Mouse (Mus musculus) limb, embryonic 14.5 days (tissue): Measurements from ENCODE around the gene Cnot6. TPM values are rescaled to one million over a fixed set of nuclear protein-coding genes. Genes with fewer than 3 reads are reported as not detected.

Experiments used
- ATAC-seq: fragments of 200-750 bp; cut with Nextera tagmentation; 2 replicates; pipeline ENCODE4 v1.8.0; 2017; ENCODE audit warnings: low read depth, moderate number of reproducible peaks, moderate TSS enrichment; ENCODE audit not compliant: low FRiP score
- DNase-seq: peaks from one replicate; pipeline ENCODE4 v3.0.0-alpha.2; 2015; ENCODE audit warnings: low spot score
- H3K27ac ChIP-seq: fragments of 300-500 bp; sonication (generic); replicated peaks from 2 replicates; pipeline ENCODE4 v1.5.1; 2014; ENCODE audit warnings: low read depth, mild to moderate bottlenecking, low read length, moderate library complexity, mixed read lengths
- H3K27me3 ChIP-seq: fragments of 300-500 bp; sonication (generic); 2 replicates; pipeline ENCODE4 v1.6.1; 2014; ENCODE audit warnings: low read length, mixed read lengths; ENCODE audit not compliant: control insufficient read depth, insufficient read depth
- H3K36me3 ChIP-seq: fragments of 300-500 bp; sonication (generic); 2 replicates; pipeline ENCODE4 v1.6.1; 2014; ENCODE audit warnings: mild to moderate bottlenecking, low read length, moderate library complexity, mixed read lengths; ENCODE audit not compliant: control insufficient read depth, insufficient read depth
- H3K4me1 ChIP-seq: fragments of 300-500 bp; sonication (generic); 2 replicates; pipeline ENCODE4 v1.6.1; 2014; ENCODE audit warnings: antibody characterized with exemption, low read length, mixed read lengths; ENCODE audit not compliant: control insufficient read depth, insufficient read depth
- H3K4me2 ChIP-seq: fragments of 300-500 bp; sonication (generic); replicated peaks from 2 replicates; pipeline ENCODE4 v1.6.1; 2014; ENCODE audit warnings: low read depth, mild to moderate bottlenecking, low read length, moderate library complexity; ENCODE audit not compliant: severe bottlenecking
- H3K4me3 ChIP-seq: fragments of 300-500 bp; sonication (generic); replicated peaks from 2 replicates; pipeline ENCODE4 v1.5.1; 2014; ENCODE audit warnings: low read length
- H3K9ac ChIP-seq: fragments of 300-500 bp; sonication (generic); 2 replicates; pipeline ENCODE4 v1.6.1; 2014; ENCODE audit warnings: mild to moderate bottlenecking, low read depth, low read length, moderate library complexity; ENCODE audit not compliant: severe bottlenecking
- H3K9me3 ChIP-seq: fragments of 300-500 bp; sonication (generic); 2 replicates; pipeline ENCODE4 v1.6.1; 2016; ENCODE audit warnings: low read length; ENCODE audit not compliant: control insufficient read depth
- POLR2A ChIP-seq: fragments of 200-500 bp; IDR thresholded peaks from 2 replicates; pipeline ENCODE4 v1.8.0; 2012; ENCODE audit warnings: inconsistent platforms, mild to moderate bottlenecking, moderate library complexity, borderline replicate concordance; ENCODE audit not compliant: insufficient read depth, insufficient read length; ENCODE audit errors: extremely low read depth
- WGBS: fragments of 180-500 bp; shearing (Covaris S2); extraction: QIAGEN DNeasy Blood & Tissue Kit; methylation state at CpG from one replicate; pipeline ENCODE4 v1.1.7; 2014; 5-methylcytosine and 5-hydroxymethylcytosine counted together
- polyA plus RNA-seq, 2 experiments: library from polyadenylated mRNA; depleted of rRNA in 1 of 2; stranded (reverse) in 1 of 2; unstranded in 1 of 2; fragments of >200 nt; fragmentation: Nextera tagmentation in 1 of 2; extraction: Ambion mirVana in 1 of 2; gene quantifications; 2 replicates each; pipeline versions ENCODE4 v1.2.1 to v1.2.3; 2012 to 2014

The Cnot6 gene
- polyA plus RNA-seq, 2 experiments = 59.7 to 65.2 TPM

- no peak overlapping the region for H3K4me3 ChIP-seq
- H3K9me3 ChIP-seq = no peaks in the 10 kb centered on the region
- H3K27ac ChIP-seq = no peak overlapping the region
- ATAC-seq (no peak), DNase-seq (no peak)
- H3K36me3 ChIP-seq = no peaks in the 10 kb centered on the region
- no peaks in the 10 kb centered on the region for H3K27me3 ChIP-seq
- 50% methylated on average over 1 of the region's 1 CpGs for WGBS
- no peak overlapping the region for H3K4me2 ChIP-seq
- no peak overlapping the region for H3K9ac ChIP-seq
- TF ChIP-seq POLR2A = no peak
- peaks cover 3% of the 10 kb centered on the region; the same call in 1 of the 2 replicates for H3K4me1 ChIP-seq
These were observed 25.1 kb upstream of the Cnot6 start for GRCm38 (mm10) chr11:49737625-49738024.

GRCm38 (mm10) chr11:49734771-49735170 lies 22.2 kb upstream of the Cnot6 start:
- ATAC-seq = no peak
- WGBS = 80% methylated on average over 11 of the region's 11 CpGs
- no peak overlapping the region for H3K4me3 ChIP-seq

GRCm38 (mm10) chr11:49730275-49730948 lies 17.9 kb upstream of the Cnot6 start:
- Histone ChIP-seq H3K36me3 (no peaks in the 10 kb centered on the region), H3K27ac (no peak overlapping the region), H3K4me3 (no peak overlapping the region), H3K4me1 (no peaks in the 10 kb centered on the region), H3K9me3 (no peaks in the 10 kb centered on the region), H3K4me2 (no peak overlapping the region), H3K9ac (no peak overlapping the region), H3K27me3 (no peaks in the 10 kb centered on the region)
- 85% methylated on average over 5 of the region's 5 CpGs for WGBS
- TF ChIP-seq POLR2A = no peak
- no peak for ATAC-seq
- DNase-seq = no peak

More at GRCm38 (mm10) chr11:49734771-49735170, 22.2 kb upstream of the Cnot6 start:
- H3K36me3 ChIP-seq = no peaks in the 10 kb centered on the region
- no peak overlapping the region for H3K27ac ChIP-seq
- no peak overlapping the region for H3K9ac ChIP-seq
- H3K9me3 ChIP-seq = no peaks in the 10 kb centered on the region
- no peak overlapping the region for H3K4me2 ChIP-seq
- no peaks in the 10 kb centered on the region for H3K27me3 ChIP-seq
- H3K4me1 ChIP-seq = peaks cover 3% of the 10 kb centered on the region; the same call in 1 of the 2 replicates
- no peak for TF ChIP-seq POLR2A
- DNase-seq = no peak

GRCm38 (mm10) chr11:49727877-49728276 lies 15.4 kb upstream of the Cnot6 start:
- Histone ChIP-seq H3K9ac (no peak overlapping the region), H3K27ac (no peak overlapping the region), H3K27me3 (no peaks in the 10 kb centered on the region), H3K9me3 (no peaks in the 10 kb centered on the region), H3K36me3 (no peaks in the 10 kb centered on the region), H3K4me1 (no peaks in the 10 kb centered on the region), H3K4me2 (no peak overlapping the region), H3K4me3 (no peak overlapping the region)
- no peak for TF ChIP-seq POLR2A
- ATAC-seq (no peak), DNase-seq (peak; percentile 71)
- WGBS = 7% methylated on average over 3 of the region's 3 CpGs

- Histone ChIP-seq H3K4me3 (no peak overlapping the region), H3K27me3 (no peaks in the 10 kb centered on the region), H3K9me3 (no peaks in the 10 kb centered on the region), H3K4me1 (no peaks in the 10 kb centered on the region), H3K9ac (no peak overlapping the region), H3K4me2 (no peak overlapping the region), H3K36me3 (no peaks in the 10 kb centered on the region), H3K27ac (no peak overlapping the region)
- ATAC-seq = no peak
- no peak for DNase-seq
- 70% methylated on average over 8 of the region's 8 CpGs for WGBS
- no peak for TF ChIP-seq POLR2A
These were observed 14.3 kb upstream of the Cnot6 start for GRCm38 (mm10) chr11:49726800-49727199.

- no peak overlapping the region for H3K4me3 ChIP-seq
- no peaks in the 10 kb centered on the region for H3K36me3 ChIP-seq
- 55% methylated on average over 2 of the region's 2 CpGs for WGBS
- no peaks in the 10 kb centered on the region for H3K27me3 ChIP-seq
- no peak overlapping the region for H3K9ac ChIP-seq
- H3K4me1 ChIP-seq = no peaks in the 10 kb centered on the region
- no peak overlapping the region for H3K4me2 ChIP-seq
- TF ChIP-seq POLR2A = no peak
- ATAC-seq = no peak
- no peaks in the 10 kb centered on the region for H3K9me3 ChIP-seq
- no peak overlapping the region for H3K27ac ChIP-seq
- DNase-seq = no peak
These were observed 12.2 kb upstream of the Cnot6 start for GRCm38 (mm10) chr11:49724676-49725075.
